18 mouse cellular contexts compared by ENCODE assay signal in the genomic region with DNA sequence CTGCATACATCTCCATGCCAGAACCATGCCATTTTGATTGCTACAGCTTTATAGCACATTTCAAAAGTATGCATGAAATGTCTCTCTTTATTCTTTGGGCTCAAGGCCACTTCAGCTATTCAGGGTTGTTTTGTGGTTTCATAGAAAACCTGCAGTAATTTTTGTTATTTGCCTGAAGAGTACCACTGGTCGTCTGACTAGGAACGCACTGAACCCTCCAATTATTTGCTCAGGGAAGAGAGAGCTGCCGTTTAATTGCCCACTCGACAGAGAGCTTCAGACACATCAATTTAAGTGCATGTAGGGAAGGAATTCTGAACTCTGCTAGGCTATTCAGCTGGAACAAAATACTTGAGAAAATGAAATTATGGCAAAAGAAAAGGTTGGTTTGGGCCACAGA. TPM values are rescaled to one million over a fixed set of nuclear protein-coding genes. Genes with fewer than 3 reads are reported as not detected.
DNase-seq lines count a peak whose midpoint lies in the region; ATAC-seq and TF ChIP-seq lines count a peak whose summit lies in the region.
"Had no signal": no experiment of that assay in that cellular context is flagged by ENCODE, and none has a peak within 500 bp of the region (broad histone marks: within the 10 kb centered on the region; RNA-seq: fewer than 3 reads in every experiment).

No protein-coding gene starts in this region.

- TF ChIP-seq EP300 in lung, postnatal 0 days (IDR thresholded peaks at IDR 0.05): peak; percentile 69

- no peaks in the 10 kb centered on the region for H3K9me3 ChIP-seq in lung, postnatal 0 days (ENCODE audit: low read length)
- H3K9me3 ChIP-seq: embryonic facial prominence, embryonic 10.5 days; embryonic facial prominence, embryonic 12.5 days; forebrain, embryonic 13.5 days; forebrain, embryonic 15.5 days had no signal

- no peaks in the 10 kb centered on the region for H3K4me1 ChIP-seq in lung, postnatal 0 days (ENCODE audit: insufficient read depth, low read depth, low read length)
- H3K4me1 ChIP-seq: embryonic facial prominence, embryonic 10.5 days; embryonic facial prominence, embryonic 12.5 days; forebrain, embryonic 13.5 days; forebrain, embryonic 15.5 days had no signal

- no peaks in the 10 kb centered on the region for H3K27me3 ChIP-seq in lung, postnatal 0 days (replicated peaks; ENCODE audit: insufficient read depth, low read length)
- H3K27me3 ChIP-seq: embryonic facial prominence, embryonic 12.5 days; forebrain, embryonic 13.5 days; forebrain, embryonic 15.5 days; Patski had no signal

- H3K9ac ChIP-seq in lung, postnatal 0 days (replicated peaks; ENCODE audit: low read depth): no peak overlapping the region
- H3K9ac ChIP-seq: embryonic facial prominence, embryonic 12.5 days; forebrain, embryonic 13.5 days; forebrain, embryonic 15.5 days; forebrain, postnatal 0 days had no signal

- no peak overlapping the region for H3K4me2 ChIP-seq in lung, postnatal 0 days (replicated peaks; ENCODE audit: low read depth, low read length)
- H3K4me2 ChIP-seq: embryonic facial prominence, embryonic 12.5 days; forebrain, embryonic 13.5 days; forebrain, embryonic 15.5 days had no signal

- 36% methylated on average over 4 of the region's 4 CpGs for WGBS in lung, postnatal 0 days

- H3K4me3 ChIP-seq in lung, postnatal 0 days (ENCODE audit: low read depth, low read length): no peak overlapping the region
- H3K4me3 ChIP-seq: embryonic facial prominence, embryonic 10.5 days; embryonic facial prominence, embryonic 12.5 days; forebrain, embryonic 13.5 days; forebrain, embryonic 15.5 days had no signal

- DNase-seq in lung, postnatal 0 days (ENCODE audit: low spot score): peak; percentile 32
- DNase-seq in lung, postnatal 36 days: no peak
- DNase-seq in Muller cell, postnatal 12 days (ENCODE audit: inconsistent ontology term): peak; percentile 71
- peak; percentile 39 for DNase-seq in brain, embryonic 14.5 days (ENCODE audit: low read depth)
- DNase-seq in cerebellum, postnatal 4 days (ENCODE audit: low spot score in 2 of 2): no peak
- DNase-seq: cerebellum, adult 11 months; cerebellum, adult 18-20 months; cerebellum, adult 8-10 months; cerebellum, adult 9-11 months; cerebellum, postnatal 36 days had no signal

- no peak for TF ChIP-seq POLR2A in brain, embryonic 14.5 days (IDR thresholded peaks at IDR 0.05; ENCODE audit: borderline replicate concordance, extremely low read depth, insufficient read depth, insufficient read length, poor library complexity, severe bottlenecking)

- peak; percentile 76 for ATAC-seq in lung, postnatal 0 days
- ATAC-seq: activated CD4-positive, CD25-positive, alpha-beta regulatory T cell, adult 4 months; forebrain, embryonic 13.5 days; forebrain, embryonic 15.5 days; forebrain, postnatal 0 days; Patski had no signal

- H3K36me3 ChIP-seq in lung, postnatal 0 days (ENCODE audit: insufficient read depth, low read length): no peaks in the 10 kb centered on the region
- H3K36me3 ChIP-seq: embryonic facial prominence, embryonic 10.5 days; embryonic facial prominence, embryonic 12.5 days; forebrain, embryonic 15.5 days had no signal

- no peak for TF ChIP-seq CTCF in lung, postnatal 0 days (IDR thresholded peaks at IDR 0.05)
- TF ChIP-seq CTCF in brain, embryonic 14.5 days (IDR thresholded peaks at IDR 0.05; ENCODE audit: borderline replicate concordance, extremely low read depth, insufficient read depth, insufficient read length): no peak

- H3K27ac ChIP-seq in lung, postnatal 0 days (ENCODE audit: low read length): no peak overlapping the region; the same call in 1 of the 2 replicates
- H3K27ac ChIP-seq: embryonic facial prominence, embryonic 10.5 days; embryonic facial prominence, embryonic 12.5 days; forebrain, embryonic 13.5 days; forebrain, embryonic 15.5 days had no signal

RNA-seq across cellular contexts. Expression of a gene that starts 11.2 kb away (rescaled TPM):
- 2.5 and 3.0 TPM in 2 replicates for polyA plus RNA-seq in lung, postnatal 0 days (2015; fragmentation: Nextera tagmentation; extraction: Ambion mirVana)
- 0.09 and 0.36 TPM in 2 replicates for polyA plus RNA-seq in brain, embryonic 14.5 days (2012; rRNA removed)
- polyA plus RNA-seq: activated CD4-positive, CD25-positive, alpha-beta regulatory T cell, adult 4 months; C2C12 had no signal

Comparison
In these comparisons a context has a peak if more than half of its experiments do, and no peak if none do; other contexts are left out.
1. DNase-seq: peak in lung, postnatal 0 days (single experiment), Muller cell, postnatal 12 days (single experiment) and brain, embryonic 14.5 days (single experiment); none in lung, postnatal 36 days (single experiment) and cerebellum, postnatal 4 days (0 of 2).